Mouse (Mus musculus) yolk sac, embryonic 10.5 days (tissue): ENCODE measurements at regions not wholly inside any gene's neighbourhood (a gene's known extent, or its start where the extent isn't known, plus 50 kb on each side); places are given as distances from the start of the nearest gene placed in this dataset.

Experiments
- DNase-seq: peaks from one replicate; pipeline ENCODE4 v3.0.0-alpha.2; 2017; ENCODE audit warnings: low spot score

GRCm38 (mm10) chr5:74885958-74886357, 158.6 kb downstream of the Chic2 start:
- no peak for DNase-seq

GRCm38 (mm10) chr5:74882563-74882962, 162.0 kb downstream of the Chic2 start:
- no peak for DNase-seq

- DNase-seq = no peak
Measured at GRCm38 (mm10) chr5:74880669-74881226, 163.8 kb downstream of the Chic2 start.

- DNase-seq = no peak
Measured at GRCm38 (mm10) chr5:74880048-74880437, 164.5 kb downstream of the Chic2 start.

- no peak for DNase-seq
Measured at GRCm38 (mm10) chr5:74879098-74880047, 165.2 kb downstream of the Chic2 start.

GRCm38 (mm10) chr5:74877595-74877994, 167.0 kb downstream of the Chic2 start:
- no peak for DNase-seq

- no peak for DNase-seq
Measured at GRCm38 (mm10) chr5:74877185-74877584, 167.4 kb downstream of the Chic2 start.

- DNase-seq = peak; percentile 85
Measured at GRCm38 (mm10) chr5:74874691-74875090, 169.9 kb downstream of the Chic2 start.

GRCm38 (mm10) chr5:74870615-74871014, 167.9 kb upstream of the Lnx1 start:
- no peak for DNase-seq

GRCm38 (mm10) chr5:74867113-74867785, 164.5 kb upstream of the Lnx1 start:
- no peak for DNase-seq

GRCm38 (mm10) chr5:74866697-74867096, 164.0 kb upstream of the Lnx1 start:
- peak; percentile 72 for DNase-seq

GRCm38 (mm10) chr5:74865446-74865845, 162.7 kb upstream of the Lnx1 start:
- no peak for DNase-seq

GRCm38 (mm10) chr5:74864540-74865157, 161.9 kb upstream of the Lnx1 start:
- no peak for DNase-seq

- no peak for DNase-seq
Measured at GRCm38 (mm10) chr5:74861297-74861696, 158.6 kb upstream of the Lnx1 start.

GRCm38 (mm10) chr5:74857861-74858260, 155.1 kb upstream of the Lnx1 start:
- no peak for DNase-seq

GRCm38 (mm10) chr5:74857161-74857560, 154.4 kb upstream of the Lnx1 start:
- DNase-seq = no peak

GRCm38 (mm10) chr5:74847824-74848223, 145.1 kb upstream of the Lnx1 start:
- peak; percentile 26 for DNase-seq

- no peak for DNase-seq
Measured at GRCm38 (mm10) chr5:74846674-74847073, 144.0 kb upstream of the Lnx1 start.

GRCm38 (mm10) chr5:74834401-74834800, 131.7 kb upstream of the Lnx1 start:
- no peak for DNase-seq

GRCm38 (mm10) chr5:74833887-74834286, 131.2 kb upstream of the Lnx1 start:
- DNase-seq = no peak

- DNase-seq = no peak
Measured at GRCm38 (mm10) chr5:74832011-74832410, 129.3 kb upstream of the Lnx1 start.

- no peak for DNase-seq
Measured at GRCm38 (mm10) chr5:74830646-74831045, 127.9 kb upstream of the Lnx1 start.
